Mouse (Mus musculus) hindbrain, embryonic 11.5 days (tissue): ENCODE results near the gene Myo18a. TPM values are rescaled to one million over a fixed set of nuclear protein-coding genes. Genes with fewer than 3 reads are reported as not detected.

Experiments used
- ATAC-seq: fragments of 200-750 bp; cut with Nextera tagmentation; 2 replicates; pipeline ENCODE4 v1.8.0; 2017; ENCODE audit warnings: mild to moderate bottlenecking, moderate TSS enrichment, moderate library complexity; ENCODE audit not compliant: low FRiP score
- DNase-seq: peaks from one replicate; pipeline ENCODE4 v3.0.0-alpha.2; 2015; ENCODE audit warnings: low spot score
- H3K27ac ChIP-seq: fragments of 300-500 bp; sonication (generic); 2 replicates; pipeline ENCODE4 v1.5.1; 2014; ENCODE audit warnings: mild to moderate bottlenecking, low read depth, low read length
- H3K27me3 ChIP-seq: fragments of 300-500 bp; sonication (generic); 2 replicates; pipeline ENCODE4 v1.6.1; 2014; ENCODE audit warnings: mild to moderate bottlenecking, low read length, moderate library complexity, mixed read lengths; ENCODE audit not compliant: control insufficient read depth, insufficient read depth
- H3K36me3 ChIP-seq: fragments of 300-500 bp; sonication (generic); 2 replicates; pipeline ENCODE4 v1.6.1; 2014; ENCODE audit warnings: mild to moderate bottlenecking, low read length, moderate library complexity, mixed read lengths; ENCODE audit not compliant: control insufficient read depth, insufficient read depth
- H3K4me1 ChIP-seq: fragments of 300-500 bp; sonication (generic); replicated peaks from 2 replicates; pipeline ENCODE4 v1.6.1; 2014; ENCODE audit warnings: low read length, mixed read lengths; ENCODE audit not compliant: control insufficient read depth, insufficient read depth
- H3K4me2 ChIP-seq: fragments of 300-500 bp; sonication (generic); replicated peaks from 2 replicates; pipeline ENCODE4 v1.6.1; 2014; ENCODE audit warnings: mild to moderate bottlenecking, low read depth, low read length
- H3K4me3 ChIP-seq: fragments of 300-500 bp; sonication (generic); 2 replicates; pipeline ENCODE4 v1.5.1; 2014; ENCODE audit warnings: low read depth, low read length
- H3K9ac ChIP-seq: fragments of 300-500 bp; sonication (generic); 2 replicates; pipeline ENCODE4 v1.6.1; 2014; ENCODE audit warnings: low read depth, low read length
- H3K9me3 ChIP-seq: fragments of 300-500 bp; sonication (generic); 2 replicates; pipeline ENCODE4 v1.6.1; 2016; ENCODE audit warnings: low read length; ENCODE audit not compliant: control insufficient read depth
- WGBS: fragments of 180-500 bp; shearing (Covaris S2); extraction: QIAGEN DNeasy Blood & Tissue Kit; methylation state at CpG from one replicate; pipeline ENCODE4 v1.1.7; 2014; 5-methylcytosine and 5-hydroxymethylcytosine counted together
- polyA plus RNA-seq: library from polyadenylated mRNA; unstranded; fragments of >200 nt; fragmentation: Nextera tagmentation; extraction: Ambion mirVana; gene quantifications from 2 replicates; pipeline ENCODE4 v1.2.1, GENCODE M21; 2014

Gene Myo18a
- polyA plus RNA-seq, 1 experiment from 2014 or later, result 29.2 TPM

- no peak for ATAC-seq
- DNase-seq, result no peak
- no peak overlapping the region for H3K4me3 ChIP-seq
- WGBS, result 46% methylated on average over 1 of the region's 1 CpGs
- no peaks in the 10 kb centered on the region for H3K27me3 ChIP-seq
- no peaks in the 10 kb centered on the region for H3K36me3 ChIP-seq
- no peak overlapping the region for H3K27ac ChIP-seq
- no peak overlapping the region for H3K4me2 ChIP-seq
- H3K9me3 ChIP-seq, result no peaks in the 10 kb centered on the region
- peaks cover 15% of the 10 kb centered on the region for H3K4me1 ChIP-seq
- no peak overlapping the region for H3K9ac ChIP-seq
Observed at GRCm38 (mm10) chr11:77904707-77905106, 141.7 kb downstream of the Myo18a start.

GRCm38 (mm10) chr11:77906097-77906687, 143.1 kb downstream of the Myo18a start:
- H3K4me2 ChIP-seq, result no peak overlapping the region
- no peaks in the 10 kb centered on the region for H3K9me3 ChIP-seq
- peaks cover 2% of the 10 kb centered on the region; the same call in 1 of the 2 replicates for H3K27me3 ChIP-seq
- H3K27ac ChIP-seq, result no peak overlapping the region; the same call in 1 of the 2 replicates
- WGBS, result 40% methylated on average over 19 of the region's 19 CpGs
- H3K36me3 ChIP-seq, result no peaks in the 10 kb centered on the region
- ATAC-seq (no peak), DNase-seq (no peak)
- H3K9ac ChIP-seq, result peak overlapping the region; percentile 51; the same call in 1 of the 2 replicates
- no peak overlapping the region for H3K4me3 ChIP-seq
- peaks cover 15% of the 10 kb centered on the region for H3K4me1 ChIP-seq

DNA sequence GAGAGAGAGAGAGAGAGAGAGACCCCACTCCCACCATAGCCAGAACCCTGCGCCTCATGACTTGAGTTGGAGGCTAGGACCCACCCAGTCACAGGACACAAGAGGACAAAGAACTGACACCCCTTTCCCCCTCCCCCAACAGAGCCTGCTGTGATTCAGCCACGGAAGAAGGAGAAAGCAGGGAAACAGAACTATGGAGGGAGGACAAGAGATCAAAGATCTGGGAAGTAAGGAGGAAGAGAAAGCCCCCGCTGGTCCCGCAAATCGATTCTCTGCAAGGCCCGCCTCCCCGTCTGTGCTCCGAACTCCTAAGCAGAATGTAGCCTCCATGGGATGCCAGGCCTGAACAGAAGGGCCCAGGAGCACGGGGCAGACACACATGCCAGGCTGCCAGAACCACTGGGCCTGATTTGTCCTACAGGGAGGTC, 143.7 kb downstream of the Myo18a start:
- DNase-seq (peak; percentile 57), ATAC-seq (no peak)
- Histone ChIP-seq H3K27ac (peak overlapping the region; percentile 43; the same call in 1 of the 2 replicates), H3K4me2 (no peak overlapping the region; the same call in 1 of the 2 replicates), H3K4me1 (peaks cover 11% of the 10 kb centered on the region), H3K4me3 (no peak overlapping the region), H3K9ac (peak overlapping the region; percentile 51), H3K36me3 (no peaks in the 10 kb centered on the region), H3K9me3 (no peaks in the 10 kb centered on the region), H3K27me3 (peaks cover 2% of the 10 kb centered on the region; the same call in 1 of the 2 replicates)
- 14% methylated on average over 9 of the region's 9 CpGs for WGBS

GRCm38 (mm10) chr11:77908468-77908867, 145.4 kb downstream of the Myo18a start:
- Histone ChIP-seq H3K9ac (no peak overlapping the region), H3K9me3 (no peaks in the 10 kb centered on the region), H3K4me3 (no peak overlapping the region), H3K27ac (no peak overlapping the region), H3K4me1 (peaks cover 12% of the 10 kb centered on the region), H3K4me2 (no peak overlapping the region), H3K36me3 (no peaks in the 10 kb centered on the region), H3K27me3 (peaks cover 11% of the 10 kb centered on the region; the same call in 1 of the 2 replicates)
- WGBS, result 83% methylated on average over 4 of the region's 4 CpGs
- no peak for DNase-seq
- ATAC-seq, result no peak

DNA sequence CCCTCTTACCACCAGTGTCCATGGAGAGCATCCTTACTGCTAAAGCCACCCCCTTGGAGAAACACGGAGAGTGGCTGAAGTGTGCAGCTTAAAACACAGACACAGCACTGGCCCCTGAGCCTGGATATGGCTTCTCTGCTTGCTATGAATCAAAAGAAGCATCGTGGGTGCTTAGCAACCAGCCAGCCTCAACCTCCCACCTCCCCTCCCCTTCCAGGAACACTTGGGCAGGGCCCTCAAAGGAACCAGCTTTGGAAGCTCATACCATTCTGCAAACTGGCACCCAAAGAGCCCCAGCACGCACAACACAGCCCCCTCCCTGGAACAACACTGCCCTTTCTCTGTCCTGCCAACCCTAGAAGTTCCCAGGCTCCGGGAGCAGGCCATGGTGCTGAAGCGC, 146.3 kb downstream of the Myo18a start:
- peaks cover 17% of the 10 kb centered on the region; the same call in 1 of the 2 replicates for H3K27me3 ChIP-seq
- H3K4me2 ChIP-seq, result no peak overlapping the region
- DNase-seq (no peak), ATAC-seq (no peak)
- H3K4me1 ChIP-seq, result peaks cover 14% of the 10 kb centered on the region
- H3K36me3 ChIP-seq, result no peaks in the 10 kb centered on the region
- H3K9ac ChIP-seq, result no peak overlapping the region
- WGBS, result 48% methylated on average over 5 of the region's 5 CpGs
- no peak overlapping the region for H3K4me3 ChIP-seq
- H3K9me3 ChIP-seq, result no peaks in the 10 kb centered on the region
- H3K27ac ChIP-seq, result no peak overlapping the region

GRCm38 (mm10) chr11:77909776-77910175, 146.7 kb downstream of the Myo18a start:
- Histone ChIP-seq H3K4me2 (no peak overlapping the region), H3K4me3 (no peak overlapping the region), H3K27me3 (peaks cover 20% of the 10 kb centered on the region), H3K36me3 (no peaks in the 10 kb centered on the region), H3K9ac (no peak overlapping the region), H3K4me1 (peaks cover 17% of the 10 kb centered on the region), H3K27ac (no peak overlapping the region), H3K9me3 (no peaks in the 10 kb centered on the region)
- ATAC-seq (no peak), DNase-seq (no peak)
- WGBS, result 39% methylated on average over 6 of the region's 6 CpGs

- Histone ChIP-seq H3K4me2 (no peak overlapping the region), H3K4me3 (no peak overlapping the region), H3K36me3 (no peaks in the 10 kb centered on the region), H3K4me1 (peaks cover 12% of the 10 kb centered on the region), H3K9me3 (no peaks in the 10 kb centered on the region), H3K27me3 (peaks cover 37% of the 10 kb centered on the region), H3K27ac (no peak overlapping the region), H3K9ac (no peak overlapping the region)
- 34% methylated on average over 6 of the region's 6 CpGs for WGBS
- DNase-seq (no peak), ATAC-seq (no peak)
Observed at GRCm38 (mm10) chr11:77913505-77913904, 150.5 kb downstream of the Myo18a start.

DNA sequence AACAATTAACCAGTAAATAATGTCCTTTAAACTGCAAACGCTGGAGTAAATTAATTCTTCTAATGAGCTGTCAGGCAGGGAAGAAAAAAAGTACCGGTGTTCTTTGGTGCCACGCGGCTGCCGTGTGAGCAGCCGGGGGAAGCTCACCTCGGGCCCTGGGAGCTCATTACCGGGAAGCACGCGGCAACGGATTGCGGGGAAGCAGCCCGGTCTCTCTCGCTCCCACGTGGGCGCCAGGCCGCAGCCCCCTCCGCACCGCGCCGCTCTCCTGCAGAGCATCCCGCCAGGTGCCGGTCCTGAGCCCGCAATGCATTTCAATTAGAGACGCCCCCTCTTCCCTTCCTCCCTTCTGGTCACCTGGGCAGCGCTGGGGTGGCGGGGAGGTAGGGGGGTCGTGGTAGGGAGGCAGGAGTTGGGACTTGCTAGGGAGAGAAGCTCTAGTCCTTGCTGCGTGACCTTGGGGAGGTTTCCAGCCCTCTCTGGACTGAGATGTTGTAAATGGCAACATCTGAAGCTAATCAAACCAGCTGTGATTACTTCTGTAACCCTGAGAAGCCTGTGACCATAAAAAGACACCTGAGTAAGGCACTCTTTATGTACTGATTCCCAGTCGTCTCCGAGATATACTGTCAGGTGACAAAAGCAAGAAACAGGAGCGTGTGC, 151.7 kb downstream of the Myo18a start:
- DNase-seq, result no peak
- H3K27ac ChIP-seq, result no peak overlapping the region

More for the DNA sequence above, 151.7 kb downstream of the Myo18a start:
- H3K27me3 ChIP-seq, result peaks cover 37% of the 10 kb centered on the region
- no peaks in the 10 kb centered on the region for H3K36me3 ChIP-seq
- 0 out of 2 replicates have a peak overlapping the region, but pooled peaks have one; percentile 9 for H3K4me2 ChIP-seq
- ATAC-seq, result no peak
- no peak overlapping the region for H3K4me3 ChIP-seq
- H3K4me1 ChIP-seq, result peaks cover 8% of the 10 kb centered on the region
- WGBS, result 3% methylated on average over 31 of the region's 32 CpGs
- H3K9ac ChIP-seq, result no peak overlapping the region
- no peaks in the 10 kb centered on the region for H3K9me3 ChIP-seq
